Mouse (Mus musculus) heart, embryonic 12.5 days (tissue): ENCODE results near the gene Mroh2a. TPM values are rescaled to one million over a fixed set of nuclear protein-coding genes. Genes with fewer than 3 reads are reported as not detected.

Experiments
- ATAC-seq: fragments of 200-750 bp; cut with Nextera tagmentation; 2 replicates; pipeline ENCODE4 v1.8.0; 2017; ENCODE audit warnings: moderate TSS enrichment, moderate library complexity; ENCODE audit not compliant: insufficient number of reproducible peaks, low FRiP score
- H3K27ac ChIP-seq: fragments of 300-500 bp; sonication (generic); 2 replicates; pipeline ENCODE4 v1.5.1; 2016; ENCODE audit warnings: mild to moderate bottlenecking, moderate library complexity; ENCODE audit not compliant: poor library complexity, severe bottlenecking
- H3K27me3 ChIP-seq: fragments of 300-500 bp; sonication (generic); replicated peaks from 2 replicates; pipeline ENCODE4 v1.6.1; 2016; ENCODE audit warnings: mild to moderate bottlenecking, moderate library complexity
- H3K36me3 ChIP-seq: fragments of 300-500 bp; sonication (generic); 2 replicates; pipeline ENCODE4 v1.6.1; 2016; ENCODE audit warnings: mild to moderate bottlenecking, moderate library complexity
- H3K4me1 ChIP-seq: fragments of 300-500 bp; sonication (generic); replicated peaks from 2 replicates; pipeline ENCODE4 v1.6.1; 2016; ENCODE audit warnings: mild to moderate bottlenecking
- H3K4me2 ChIP-seq: fragments of 300-500 bp; sonication (generic); 2 replicates; pipeline ENCODE4 v1.6.1; 2016; ENCODE audit warnings: mild to moderate bottlenecking, moderate library complexity
- H3K4me3 ChIP-seq: fragments of 300-500 bp; sonication (generic); 2 replicates; pipeline ENCODE4 v1.5.1; 2016; ENCODE audit warnings: mild to moderate bottlenecking
- H3K9ac ChIP-seq: fragments of 300-500 bp; sonication (generic); 2 replicates; pipeline ENCODE4 v1.6.1; 2016; ENCODE audit warnings: mild to moderate bottlenecking, moderate library complexity
- H3K9me3 ChIP-seq: fragments of 300-500 bp; sonication (generic); replicated peaks from 2 replicates; pipeline ENCODE4 v1.6.1; 2016; ENCODE audit warnings: mild to moderate bottlenecking, moderate library complexity
- WGBS: fragments of 180-500 bp; shearing (Covaris S2); methylation state at CpG from one replicate; pipeline ENCODE4 v1.1.7; 2016; 5-methylcytosine and 5-hydroxymethylcytosine counted together
- polyA plus RNA-seq: library from polyadenylated mRNA; unstranded; fragments of >200 nt; fragmentation: Nextera tagmentation; extraction: Ambion mirVana; gene quantifications from 2 replicates; pipeline ENCODE4 v1.2.1, GENCODE M21; 2016

The Mroh2a gene
- polyA plus RNA-seq, 1 experiment from 2014 or later = 0.56 TPM

GRCm38 (mm10) chr1:88273326-88273725, 46.5 kb downstream of the Mroh2a start:
- ATAC-seq = no peak
- H3K4me1 ChIP-seq = peaks cover 23% of the 10 kb centered on the region
- 93% methylated on average over 3 of the region's 3 CpGs for WGBS

GRCm38 (mm10) chr1:88273832-88274231, 47.0 kb downstream of the Mroh2a start:
- Histone ChIP-seq H3K27me3 (no peaks in the 10 kb centered on the region), H3K9ac (no peak overlapping the region), H3K36me3 (peaks cover 59% of the 10 kb centered on the region)

More at GRCm38 (mm10) chr1:88273326-88273725, 46.5 kb downstream of the Mroh2a start:
- H3K4me2 ChIP-seq = no peak overlapping the region
- H3K9me3 ChIP-seq = no peaks in the 10 kb centered on the region
- no peak overlapping the region for H3K9ac ChIP-seq
- peaks cover 64% of the 10 kb centered on the region for H3K36me3 ChIP-seq
- no peaks in the 10 kb centered on the region for H3K27me3 ChIP-seq
- no peak overlapping the region for H3K4me3 ChIP-seq
- no peak overlapping the region for H3K27ac ChIP-seq

DNA sequence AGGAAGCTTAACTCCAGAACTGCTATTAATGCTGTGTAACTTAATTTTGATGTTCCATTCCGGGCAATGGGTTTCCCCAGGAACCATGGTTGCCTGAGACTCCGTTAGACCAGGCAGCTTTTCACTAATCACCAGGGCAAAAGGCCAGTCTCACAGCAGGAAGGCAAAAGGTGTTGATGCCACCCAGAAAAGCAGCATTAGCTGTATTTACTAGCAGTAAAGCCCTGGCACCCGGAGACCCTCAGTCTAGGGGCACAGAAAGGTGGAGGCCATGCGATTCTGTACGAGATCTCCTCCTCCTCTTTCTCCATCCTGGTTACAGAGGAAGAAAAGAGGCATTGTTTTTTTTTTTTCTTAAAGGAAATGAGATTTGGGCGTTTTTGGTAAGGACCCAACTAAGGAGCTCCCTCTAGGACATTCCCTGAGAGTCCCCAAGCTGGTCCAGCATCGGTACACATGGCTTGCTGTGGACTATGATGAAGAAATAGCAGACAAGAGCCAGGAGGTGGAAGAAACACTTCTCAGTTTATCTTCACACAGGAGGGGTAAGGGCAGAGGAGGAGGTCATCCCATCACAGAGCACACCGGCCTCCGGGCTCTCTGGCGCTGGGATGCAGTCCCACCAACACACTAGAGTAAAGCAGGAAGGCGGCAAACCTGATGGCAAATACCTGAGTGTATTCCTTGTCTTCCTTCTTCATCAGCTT, 47.7 kb downstream of the Mroh2a start:
- Histone ChIP-seq H3K36me3 (peaks cover 52% of the 10 kb centered on the region), H3K9ac (no peak overlapping the region; the same call in 1 of the 2 replicates), H3K27ac (no peak overlapping the region), H3K4me3 (no peak overlapping the region), H3K27me3 (no peaks in the 10 kb centered on the region), H3K4me1 (peaks cover 23% of the 10 kb centered on the region), H3K9me3 (no peaks in the 10 kb centered on the region), H3K4me2 (no peak overlapping the region)
- no peak for ATAC-seq
- 74% methylated on average over 11 of the region's 11 CpGs for WGBS

More at GRCm38 (mm10) chr1:88273832-88274231, 47.0 kb downstream of the Mroh2a start:
- no peak overlapping the region for H3K27ac ChIP-seq
- H3K4me1 ChIP-seq = peaks cover 23% of the 10 kb centered on the region
- no peaks in the 10 kb centered on the region for H3K9me3 ChIP-seq
- no peak overlapping the region for H3K4me3 ChIP-seq
- H3K4me2 ChIP-seq = no peak overlapping the region
- 83% methylated on average over 4 of the region's 4 CpGs for WGBS
- ATAC-seq = no peak

DNA sequence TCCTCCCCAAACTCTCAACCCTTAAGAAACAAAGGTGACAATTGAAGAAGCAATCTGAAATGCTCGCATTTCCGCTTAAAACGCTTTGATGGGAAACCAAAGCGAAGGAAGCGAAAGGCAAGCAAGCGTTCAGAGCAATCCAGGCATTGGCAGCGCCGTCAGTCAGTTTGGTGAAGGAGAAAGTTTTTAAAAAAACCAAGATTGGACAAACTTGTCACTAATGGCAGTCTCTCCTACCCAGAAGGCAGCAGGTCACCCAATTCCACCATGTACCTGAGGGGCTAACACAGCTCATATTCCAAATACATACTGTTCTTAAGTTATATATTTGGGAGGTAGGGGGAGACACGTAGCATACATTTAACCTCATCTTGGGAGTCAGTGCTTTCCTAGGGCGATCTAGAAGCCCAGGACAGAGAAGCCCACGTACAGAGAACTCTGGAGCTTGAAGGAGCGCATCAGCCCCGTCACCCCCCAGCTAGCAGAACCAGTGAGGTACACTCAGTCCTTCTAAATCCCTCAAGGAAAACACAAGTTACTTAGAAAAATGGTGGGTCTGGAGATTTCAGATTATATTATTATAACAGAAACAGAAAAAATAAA, 48.4 kb downstream of the Mroh2a start:
- ATAC-seq = no peak
- Histone ChIP-seq H3K4me3 (no peak overlapping the region), H3K27ac (no peak overlapping the region), H3K27me3 (no peaks in the 10 kb centered on the region), H3K36me3 (peaks cover 45% of the 10 kb centered on the region), H3K9ac (no peak overlapping the region), H3K4me2 (peak overlapping the region; percentile 63), H3K4me1 (peaks cover 23% of the 10 kb centered on the region), H3K9me3 (no peaks in the 10 kb centered on the region)
- WGBS = 69% methylated on average over 13 of the region's 13 CpGs

DNA sequence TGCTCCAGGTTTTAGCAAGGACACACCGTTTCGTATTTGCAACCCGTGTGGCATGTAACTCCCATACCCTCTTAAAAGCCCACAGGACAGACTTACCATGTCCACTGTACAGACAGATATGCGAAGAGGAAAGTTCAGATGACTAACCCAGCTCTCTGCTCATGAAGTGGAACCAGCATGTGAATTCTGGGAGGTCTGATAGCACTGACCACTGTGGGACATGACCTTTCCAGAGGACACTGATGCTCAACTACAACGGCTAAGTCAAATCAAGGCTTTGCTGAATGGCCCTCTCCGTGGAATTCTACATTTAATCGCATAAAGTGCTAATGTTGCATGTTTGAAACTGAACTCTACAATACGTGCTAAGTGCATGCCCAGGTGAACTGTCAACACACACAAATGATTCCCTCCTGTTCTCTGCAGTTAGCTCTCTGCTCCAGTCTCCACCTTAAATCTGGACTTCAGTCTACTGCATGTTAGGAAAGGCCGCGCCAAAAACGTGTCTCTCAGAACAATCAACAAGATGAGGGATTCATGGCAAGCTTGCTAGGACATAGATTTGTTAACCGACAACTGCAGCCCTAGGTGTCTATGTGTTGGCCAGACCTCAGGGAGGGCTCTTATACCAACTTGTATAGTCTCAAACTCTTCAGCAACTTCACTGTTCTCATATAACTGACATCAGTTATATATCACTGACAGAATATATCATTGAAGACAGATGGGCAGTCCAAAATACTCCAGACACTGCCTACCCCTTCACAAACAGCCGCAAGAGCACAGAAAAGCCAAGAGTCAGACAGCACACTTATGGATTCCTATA, 49.1 kb downstream of the Mroh2a start:
- Histone ChIP-seq H3K9ac (peak overlapping the region; percentile 80), H3K4me2 (peak overlapping the region; percentile 63), H3K27ac (no peak overlapping the region), H3K4me3 (peak overlapping the region; percentile 54), H3K36me3 (peaks cover 45% of the 10 kb centered on the region), H3K4me1 (peaks cover 23% of the 10 kb centered on the region), H3K27me3 (no peaks in the 10 kb centered on the region), H3K9me3 (no peaks in the 10 kb centered on the region)
- no peak for ATAC-seq
- 65% methylated on average over 13 of the region's 13 CpGs for WGBS

DNA sequence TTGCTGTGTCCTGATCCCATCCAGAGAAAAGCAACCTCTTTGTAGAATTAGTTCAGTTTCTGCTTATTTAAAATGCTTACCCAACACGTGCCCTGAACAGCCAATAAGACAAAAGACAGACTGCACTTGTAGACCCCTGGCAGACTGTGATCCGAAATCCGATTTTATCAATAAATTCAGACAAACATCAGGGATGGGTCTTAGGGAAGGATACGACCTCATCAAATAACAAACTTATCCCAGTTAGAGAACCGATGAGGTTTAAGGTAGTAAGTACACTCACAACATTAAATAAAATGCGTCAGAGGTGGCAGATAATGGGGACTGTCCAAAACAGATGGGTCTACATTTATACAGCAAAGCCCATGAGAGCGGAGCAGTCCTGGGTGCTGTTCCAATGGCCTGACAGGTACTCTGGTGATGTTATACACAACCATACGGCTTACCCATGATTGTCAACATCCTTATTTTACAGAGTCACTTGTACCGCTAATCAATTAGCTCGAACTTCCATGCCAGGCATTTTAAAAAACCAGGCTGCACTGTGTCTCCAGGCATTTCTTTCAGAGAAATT, 49.8 kb downstream of the Mroh2a start:
- Histone ChIP-seq H3K9me3 (no peaks in the 10 kb centered on the region), H3K36me3 (peaks cover 40% of the 10 kb centered on the region), H3K4me3 (peak overlapping the region; percentile 54), H3K4me2 (peak overlapping the region; percentile 63), H3K27ac (peak overlapping the region; percentile 83), H3K4me1 (peaks cover 23% of the 10 kb centered on the region), H3K27me3 (no peaks in the 10 kb centered on the region), H3K9ac (peak overlapping the region; percentile 80)
- 27% methylated on average over 10 of the region's 10 CpGs for WGBS
- peak; percentile 30 for ATAC-seq

DNA sequence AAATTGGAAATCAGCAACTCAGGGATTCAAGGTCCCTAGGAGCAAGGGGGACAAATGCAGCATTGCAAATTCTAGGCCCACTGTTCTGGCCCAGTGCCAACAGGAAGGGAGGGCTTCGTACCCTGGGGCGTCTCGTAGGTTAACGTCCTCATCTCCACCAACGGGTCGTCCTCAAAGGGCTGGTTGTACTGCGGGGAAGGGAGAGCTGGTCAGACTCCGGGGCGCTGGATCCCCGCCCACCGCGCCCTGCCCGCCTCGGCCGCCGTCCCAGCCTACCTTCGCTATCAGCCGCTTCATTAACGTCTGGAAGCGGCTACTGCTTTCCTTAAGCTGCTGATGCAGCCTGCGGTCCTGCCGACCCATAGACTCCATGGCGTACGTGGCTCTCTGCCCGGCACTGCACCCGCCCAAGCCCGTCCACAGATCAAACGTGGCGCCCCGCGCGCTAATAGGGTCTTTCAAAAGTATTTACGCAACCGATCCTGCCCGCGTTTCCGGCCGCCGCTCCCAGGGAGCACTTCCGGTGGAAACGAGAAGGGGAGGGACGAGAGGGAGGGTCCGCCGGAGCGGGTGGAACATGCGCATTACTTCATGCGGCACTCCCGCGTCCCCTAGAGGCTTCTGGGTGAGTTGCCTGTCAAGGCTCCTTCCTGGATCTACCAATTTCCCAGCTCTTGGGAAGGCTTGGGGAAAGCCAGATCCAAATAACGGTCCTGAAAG, 50.5 kb downstream of the Mroh2a start, which contains the start of the genes Hjurp and Trpm8:
Hjurp (minus strand) TSS at position 536 of the 720 bp plus-strand sequence.
Trpm8 (plus strand) TSS at position 564 of the 720 bp plus-strand sequence.
- Histone ChIP-seq H3K27me3 (no peaks in the 10 kb centered on the region), H3K4me1 (peaks cover 23% of the 10 kb centered on the region), H3K9me3 (peaks cover 4% of the 10 kb centered on the region; the same call in 1 of the 2 replicates), H3K9ac (peak within 1 kb of the TSS; percentile 80), H3K4me2 (peak within 1 kb of the TSS; percentile 63), H3K36me3 (peaks cover 34% of the 10 kb centered on the region), H3K4me3 (peak within 1 kb of the TSS; percentile 54), H3K27ac (peak within 1 kb of the TSS; percentile 83)
- WGBS = under 1% methylated on average over 50 of the region's 50 CpGs
- ATAC-seq = peak; percentile 94

- Histone ChIP-seq H3K9ac (peak overlapping the region; percentile 80; the same call in 1 of the 2 replicates), H3K4me3 (peak overlapping the region; percentile 54), H3K9me3 (peaks cover 10% of the 10 kb centered on the region), H3K27me3 (no peaks in the 10 kb centered on the region), H3K36me3 (peaks cover 27% of the 10 kb centered on the region), H3K4me2 (peak overlapping the region; percentile 63), H3K27ac (no peak overlapping the region), H3K4me1 (peaks cover 23% of the 10 kb centered on the region)
- no peak for ATAC-seq
- WGBS = 66% methylated on average over 18 of the region's 18 CpGs
Measured at GRCm38 (mm10) chr1:88277818-88278511, 51.2 kb downstream of the Mroh2a start.

DNA sequence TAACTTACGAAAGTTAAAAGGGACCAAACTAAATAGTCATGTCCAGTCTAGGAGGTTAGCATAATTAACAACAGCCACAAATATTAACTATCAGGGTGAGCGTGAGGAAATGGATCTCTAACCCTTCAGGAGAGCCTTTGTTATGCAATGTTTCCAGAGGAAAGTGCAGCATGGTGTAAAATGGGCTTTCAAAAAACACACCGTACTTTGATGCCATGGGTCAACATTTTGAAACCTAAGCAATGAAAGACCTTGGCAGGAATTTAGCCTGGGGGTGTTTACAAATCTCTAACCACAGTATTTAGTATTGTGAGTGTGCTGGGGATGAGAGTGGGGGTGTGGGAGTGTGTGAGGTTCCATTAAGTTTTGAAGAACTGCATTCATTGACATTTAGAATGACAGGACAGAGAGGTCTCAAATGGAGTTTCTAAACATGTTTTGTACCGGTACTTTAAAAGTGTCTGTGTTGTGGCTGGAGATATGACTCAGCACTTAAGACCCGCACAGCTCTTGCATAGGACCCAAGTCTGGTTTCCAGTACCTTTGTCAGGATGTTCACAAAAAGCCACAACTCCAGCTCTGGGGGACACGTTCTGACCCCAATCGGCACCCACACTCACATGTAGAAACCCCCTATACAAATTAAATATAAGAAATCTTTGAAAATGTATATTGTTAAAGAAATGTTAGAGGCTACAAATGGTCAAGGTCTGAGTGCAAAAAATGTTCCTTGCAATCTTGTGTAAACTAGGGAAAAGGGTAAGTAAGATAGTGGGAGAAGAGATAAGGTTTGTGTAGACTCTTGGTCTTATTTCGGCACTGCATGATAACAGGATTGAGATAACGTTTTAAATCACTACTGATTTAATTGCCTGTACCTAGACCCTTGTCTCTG, 52.6 kb downstream of the Mroh2a start:
- H3K9me3 ChIP-seq = peaks cover 23% of the 10 kb centered on the region
- H3K4me1 ChIP-seq = peaks cover 23% of the 10 kb centered on the region
- WGBS = 49% methylated on average over 9 of the region's 9 CpGs
- H3K4me3 ChIP-seq = no peak overlapping the region
- H3K4me2 ChIP-seq = no peak overlapping the region
- no peak overlapping the region for H3K9ac ChIP-seq
- H3K27me3 ChIP-seq = no peaks in the 10 kb centered on the region
- H3K27ac ChIP-seq = no peak overlapping the region
- H3K36me3 ChIP-seq = peaks cover 13% of the 10 kb centered on the region
- no peak for ATAC-seq
